Mouse (Mus musculus): ENCODE measurements around the gene Olfr598.
"Not testable (repeated sequence)": the region's sequence is repeated elsewhere in the genome, so short reads cannot be mapped to it uniquely, and the experiment has no call there.

The Olfr598 gene

DNA sequence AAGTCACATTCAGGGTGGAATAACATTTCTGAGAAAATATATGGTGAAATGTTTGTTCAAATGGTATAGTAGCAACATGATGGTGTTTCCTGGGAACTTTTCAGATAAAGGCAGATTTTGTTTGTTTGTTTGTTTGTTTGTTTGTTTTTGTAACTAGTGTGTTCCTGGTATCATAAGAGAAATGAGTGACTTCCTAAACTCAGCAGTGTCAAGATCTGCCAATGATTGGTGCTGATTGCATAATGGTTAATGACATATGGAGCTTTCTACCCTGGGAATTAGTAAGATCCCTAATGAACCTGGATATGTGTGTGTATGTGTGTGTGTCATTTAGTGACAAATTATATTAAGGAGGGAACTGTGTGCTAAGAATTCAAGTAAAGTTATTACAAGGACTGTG lies at the start of gene Olfr598:
Gene Olfr598 (plus strand): TSS at position 301 of the 400 bp plus-strand sequence.
- in situ Hi-C loops (cut with MboI; ENCODE audit: unreplicated experiment in 2 of 2): no loop called here

DNA sequence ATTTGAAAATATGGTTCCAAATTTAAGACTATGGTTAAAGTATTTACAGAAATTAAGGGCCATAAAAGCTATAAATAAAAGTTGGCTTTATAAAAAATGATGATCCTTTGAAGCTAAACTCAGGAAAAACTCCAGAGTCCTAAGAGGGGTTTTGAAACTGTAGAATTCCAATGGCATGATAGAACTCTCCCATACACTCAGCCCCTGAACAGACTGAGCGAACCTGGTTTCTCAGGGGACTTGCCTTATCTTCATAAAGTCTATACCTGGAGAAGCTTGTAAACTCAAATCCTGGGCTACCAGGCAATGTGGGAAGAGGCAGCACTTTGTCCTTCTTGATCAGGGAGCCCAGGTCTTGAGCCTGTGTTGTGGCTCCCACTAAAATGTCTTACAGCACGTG lies 18.0 kb upstream of the Olfr598 start, which contains the start of gene Olfr596:
Gene Olfr596 (plus strand): TSS at position 301 of the 400 bp plus-strand sequence.
- in situ Hi-C loops (cut with MboI; ENCODE audit: unreplicated experiment in 2 of 2): not testable (repeated sequence)

DNA sequence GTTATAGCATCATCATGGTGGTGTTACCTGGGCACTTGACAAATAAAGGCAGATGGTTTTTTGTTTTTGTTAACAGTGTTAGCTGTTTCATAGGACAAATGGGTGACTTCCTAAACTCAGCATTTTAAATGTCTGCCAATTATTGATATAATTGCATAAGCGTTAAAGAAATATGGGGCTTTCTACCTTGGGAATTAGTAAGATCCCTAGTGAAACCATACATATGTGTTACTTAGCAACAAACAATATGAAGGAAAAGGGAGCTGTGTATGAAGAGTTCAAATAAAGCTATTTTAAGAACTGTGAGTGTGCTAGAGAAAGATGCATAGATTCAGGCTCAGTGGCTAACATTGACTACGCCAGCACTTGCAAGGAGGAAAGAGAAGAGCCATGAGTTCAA lies 7.4 kb upstream of the Olfr598 start, which contains the start of gene Olfr597:
Gene Olfr597 (plus strand): TSS at position 301 of the 400 bp plus-strand sequence.
- in situ Hi-C loops (cut with MboI; ENCODE audit: unreplicated experiment in 2 of 2): not testable (repeated sequence)

DNA sequence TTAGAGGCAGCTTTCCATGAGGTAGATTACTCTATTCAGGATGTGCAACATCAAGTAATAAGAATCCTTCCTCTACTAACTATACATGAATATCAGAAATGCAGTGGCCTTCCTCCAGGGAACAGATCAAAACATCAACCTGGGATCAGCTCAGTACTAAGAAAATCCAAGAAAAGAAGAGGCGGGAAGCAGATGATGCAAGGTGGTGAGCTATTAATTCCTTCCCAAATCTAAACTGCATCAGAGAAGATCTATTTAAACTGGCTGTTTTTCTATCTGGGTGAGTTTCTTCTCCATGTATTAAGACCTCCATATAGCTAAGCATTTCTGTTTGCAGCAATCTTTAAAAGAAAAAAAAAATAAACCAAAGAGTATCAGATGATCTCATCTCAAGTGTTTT lies 12.2 kb downstream of the Olfr598 start, which contains the start of gene Olfr599:
Gene Olfr599 (plus strand): TSS at position 301 of the 400 bp plus-strand sequence.
- in situ Hi-C loops (cut with MboI; ENCODE audit: unreplicated experiment in 2 of 2): no loop called here

DNA sequence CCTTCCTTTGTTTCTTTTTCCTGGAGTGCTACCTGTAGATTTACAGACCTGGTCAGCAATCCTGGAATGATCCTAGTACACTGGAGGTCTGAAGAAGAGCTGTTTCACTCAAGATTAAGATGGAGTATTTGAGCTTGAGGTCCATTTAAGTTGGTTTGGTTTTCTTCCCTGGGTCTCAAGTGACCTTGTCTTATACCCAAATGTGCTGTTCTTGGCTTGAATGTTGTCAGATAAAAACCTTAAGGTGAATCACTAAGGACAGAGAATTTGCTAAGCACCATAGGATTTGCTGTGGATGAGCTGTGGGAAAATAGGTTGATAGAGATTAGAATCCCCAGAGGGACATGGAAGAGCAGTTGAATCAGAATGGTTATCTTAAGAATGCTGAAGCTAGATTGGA lies 26.2 kb downstream of the Olfr598 start, which contains the start of gene Olfr600:
Gene Olfr600 (minus strand): TSS at position 101 of the 400 bp plus-strand sequence.
- in situ Hi-C loops (cut with MboI; ENCODE audit: unreplicated experiment in 2 of 2): no loop called here

DNA sequence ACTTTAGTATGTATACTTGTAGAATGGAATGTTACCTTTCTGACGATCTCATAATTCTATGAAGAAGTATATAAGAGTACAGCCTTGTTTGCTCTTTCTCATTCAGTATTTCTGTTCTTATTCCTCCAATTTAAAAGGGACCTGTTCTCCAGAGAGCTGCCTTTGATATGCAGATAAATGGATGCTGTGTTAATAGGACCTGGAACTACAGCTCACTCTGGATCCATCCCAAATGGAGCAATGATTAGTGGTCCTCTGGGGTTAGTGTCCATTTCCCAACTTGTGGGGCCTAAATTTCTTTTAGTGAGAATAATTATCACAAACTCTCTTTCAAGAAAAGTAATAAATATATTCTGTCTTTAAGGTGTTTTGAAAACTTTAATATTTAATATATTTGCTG lies 39.2 kb downstream of the Olfr598 start, which contains the start of gene Olfr601:
Gene Olfr601 (minus strand): TSS at position 101 of the 400 bp plus-strand sequence.
- in situ Hi-C loops (cut with MboI; ENCODE audit: unreplicated experiment in 2 of 2): no loop called here
